Mouse (Mus musculus) CD4-positive helper T cell, adult 2 months (primary cell): ENCODE measurements at regions not wholly inside any gene's neighbourhood (a gene's known extent, or its start where the extent isn't known, plus 50 kb on each side); places are given as distances from the start of the nearest gene placed in this dataset.

Experiments
- DNase-seq: peaks from one replicate; pipeline ENCODE4 v3.0.0-alpha.2; 2012; ENCODE audit warnings: low read depth, missing footprints, low spot score

- no peak for DNase-seq
Observed at GRCm38 (mm10) chr7:72592110-72592509, 285.7 kb upstream of the Mctp2 start.

- DNase-seq: no peak
Observed at GRCm38 (mm10) chr7:72592649-72593048, 286.2 kb upstream of the Mctp2 start.

GRCm38 (mm10) chr7:72593259-72593658 lies 286.9 kb upstream of the Mctp2 start:
- no peak for DNase-seq

GRCm38 (mm10) chr7:72594741-72595140 lies 288.3 kb upstream of the Mctp2 start:
- DNase-seq: no peak

GRCm38 (mm10) chr7:72596985-72597384 lies 290.6 kb upstream of the Mctp2 start:
- no peak for DNase-seq

GRCm38 (mm10) chr7:72601933-72602332 lies 295.5 kb upstream of the Mctp2 start:
- DNase-seq: no peak

GRCm38 (mm10) chr7:72609791-72610190 lies 303.4 kb upstream of the Mctp2 start:
- DNase-seq: no peak

- DNase-seq: no peak
Observed at GRCm38 (mm10) chr7:72615232-72615631, 308.8 kb upstream of the Mctp2 start.

- no peak for DNase-seq
Observed at GRCm38 (mm10) chr7:72627369-72627768, 321.0 kb upstream of the Mctp2 start.

GRCm38 (mm10) chr7:72639566-72639965 lies 333.2 kb upstream of the Mctp2 start:
- no peak for DNase-seq

GRCm38 (mm10) chr7:72675018-72675417 lies 368.6 kb upstream of the Mctp2 start:
- no peak for DNase-seq

GRCm38 (mm10) chr7:72685803-72686202 lies 379.4 kb upstream of the Mctp2 start:
- DNase-seq: no peak

- no peak for DNase-seq
Observed at GRCm38 (mm10) chr7:72687356-72687755, 380.9 kb upstream of the Mctp2 start.

GRCm38 (mm10) chr7:72691396-72691795 lies 385.0 kb upstream of the Mctp2 start:
- DNase-seq: no peak

GRCm38 (mm10) chr7:72691859-72692258 lies 385.5 kb upstream of the Mctp2 start:
- DNase-seq: no peak

- no peak for DNase-seq
Observed at GRCm38 (mm10) chr7:72696736-72697135, 390.3 kb upstream of the Mctp2 start.

GRCm38 (mm10) chr7:72703652-72704341 lies 397.4 kb upstream of the Mctp2 start:
- no peak for DNase-seq

- DNase-seq: no peak
Observed at GRCm38 (mm10) chr7:72711193-72712131, 405.1 kb upstream of the Mctp2 start.

GRCm38 (mm10) chr7:72715401-72715800 lies 409.0 kb upstream of the Mctp2 start:
- DNase-seq: no peak

- no peak for DNase-seq
Observed at GRCm38 (mm10) chr7:72716051-72716450, 409.6 kb upstream of the Mctp2 start.

- DNase-seq: no peak
Observed at GRCm38 (mm10) chr7:72726214-72726854, 419.9 kb upstream of the Mctp2 start.

GRCm38 (mm10) chr7:72737792-72738191 lies 431.4 kb upstream of the Mctp2 start:
- no peak for DNase-seq
